Mouse (Mus musculus) urinary bladder, postnatal 10 days (tissue): Measurements from ENCODE around the gene Nell2.

ENCODE experiments used
- DNase-seq: peaks from one replicate; pipeline ENCODE4 v3.0.0; 2022; ENCODE audit warnings: low spot score

The Nell2 gene

GRCm38 (mm10) chr15:95085962-95086361, 442.4 kb downstream of the Nell2 start:
- DNase-seq = no peak

GRCm38 (mm10) chr15:95081654-95082053, 446.7 kb downstream of the Nell2 start:
- DNase-seq = no peak

- DNase-seq = no peak
These were observed 453.0 kb downstream of the Nell2 start for GRCm38 (mm10) chr15:95075356-95075755.

- no peak for DNase-seq
These were observed 457.5 kb downstream of the Nell2 start for GRCm38 (mm10) chr15:95070881-95071280.

GRCm38 (mm10) chr15:95068799-95069198, 459.6 kb downstream of the Nell2 start:
- DNase-seq = no peak

- no peak for DNase-seq
These were observed 460.3 kb downstream of the Nell2 start for GRCm38 (mm10) chr15:95068023-95068422.

GRCm38 (mm10) chr15:95055081-95055650, 473.2 kb downstream of the Nell2 start:
- no peak for DNase-seq

GRCm38 (mm10) chr15:95049171-95049729, 479.1 kb downstream of the Nell2 start:
- no peak for DNase-seq

GRCm38 (mm10) chr15:95047486-95047885, 480.9 kb downstream of the Nell2 start:
- DNase-seq = no peak

GRCm38 (mm10) chr15:95044011-95044410, 484.3 kb downstream of the Nell2 start:
- no peak for DNase-seq

GRCm38 (mm10) chr15:95042437-95042836, 485.9 kb downstream of the Nell2 start:
- DNase-seq = no peak

- no peak for DNase-seq
These were observed 498.9 kb downstream of the Nell2 start for GRCm38 (mm10) chr15:95029487-95029875.

GRCm38 (mm10) chr15:95028862-95029486, 499.4 kb downstream of the Nell2 start:
- no peak for DNase-seq
